In genomic region chr17:31262715-31263114, GRCm38 (mm10) we compare ENCODE assay signal across 29 mouse cellular contexts. TPM values are rescaled to one million over a fixed set of nuclear protein-coding genes. Genes with fewer than 3 reads are reported as not detected.
A peak's percentile ranks its signal among the peaks of the same experiment; 100 is the strongest.
DNase-seq lines count a peak whose midpoint lies in the region; ATAC-seq lines count a peak whose summit lies in the region.
"Had no signal": no experiment of that assay in that cellular context is flagged by ENCODE, and none has a peak within 500 bp of the region (broad histone marks: within the 10 kb centered on the region; RNA-seq: fewer than 3 reads in every experiment).

No protein-coding gene starts in this region.

- no peak overlapping the region for H3K9ac ChIP-seq in embryonic facial prominence, embryonic 11.5 days (replicated peaks; ENCODE audit: low read length)
- no peak overlapping the region for H3K9ac ChIP-seq in midbrain, embryonic 14.5 days (replicated peaks; ENCODE audit: low read length)
- no peak overlapping the region for H3K9ac ChIP-seq in midbrain, embryonic 16.5 days (ENCODE audit: low read depth, low read length)
- H3K9ac ChIP-seq: heart, embryonic 12.5 days; hindbrain, embryonic 13.5 days; liver, embryonic 15.5 days; midbrain, embryonic 15.5 days had no signal

- intact Hi-C loops in heart, postnatal 10 days (cut with DNase I): no loop called here
- intact Hi-C loops in heart, postnatal 14 days (cut with DNase I): no loop called here

- peak; percentile 33 for DNase-seq in embryonic facial prominence, embryonic 11.5 days (ENCODE audit: low spot score)
- no peak for DNase-seq in embryonic facial prominence, embryonic 10.5 days (ENCODE audit: low spot score)
- DNase-seq in heart, postnatal 10 days: peak; percentile 37 to 61
- no peak for DNase-seq in heart, postnatal 14 days
- DNase-seq in midbrain, embryonic 14.5 days: peak; percentile 52
- DNase-seq in skeletal muscle tissue, adult 2 months (ENCODE audit: low read depth, low spot score): peak; percentile 62
- DNase-seq: adrenal gland, adult 8-10 months; B cell, adult 2 months; cerebellum, adult 9-10 months; kidney, adult 2 months; layer of hippocampus, adult 9-11 months; lung, postnatal 14 days; thymus, adult 18-20 months; thymus, postnatal 36 days had no signal

- no peaks in the 10 kb centered on the region for H3K27me3 ChIP-seq in embryonic facial prominence, embryonic 11.5 days (ENCODE audit: control insufficient read depth, insufficient read depth, low read length)
- H3K27me3 ChIP-seq in embryonic facial prominence, embryonic 10.5 days (replicated peaks; ENCODE audit: low read depth, poor library complexity, severe bottlenecking): no peaks in the 10 kb centered on the region
- H3K27me3 ChIP-seq in midbrain, embryonic 14.5 days (ENCODE audit: control insufficient read depth, insufficient read depth, low read length): no peaks in the 10 kb centered on the region
- H3K27me3 ChIP-seq in midbrain, embryonic 16.5 days (ENCODE audit: control insufficient read depth, insufficient read depth, low read depth, low read length): no peaks in the 10 kb centered on the region
- H3K27me3 ChIP-seq: heart, embryonic 12.5 days; liver, embryonic 15.5 days; midbrain, embryonic 15.5 days; Patski had no signal

- 70% methylated on average over 5 of the region's 5 CpGs for whole genome bisulfite sequencing in embryonic facial prominence, embryonic 11.5 days
- WGBS in embryonic facial prominence, embryonic 10.5 days: 74% methylated on average over 5 of the region's 5 CpGs
- WGBS in midbrain, embryonic 14.5 days: 52% methylated on average over 5 of the region's 5 CpGs
- 50% methylated on average over 5 of the region's 5 CpGs for WGBS in midbrain, embryonic 16.5 days

- no peaks in the 10 kb centered on the region for H3K36me3 ChIP-seq in embryonic facial prominence, embryonic 11.5 days (replicated peaks; ENCODE audit: control insufficient read depth, insufficient read depth, low read depth, low read length)
- H3K36me3 ChIP-seq in embryonic facial prominence, embryonic 10.5 days (replicated peaks): no peaks in the 10 kb centered on the region
- no peaks in the 10 kb centered on the region for H3K36me3 ChIP-seq in midbrain, embryonic 14.5 days (ENCODE audit: control insufficient read depth, insufficient read depth, low read length)
- H3K36me3 ChIP-seq in midbrain, embryonic 16.5 days (ENCODE audit: control insufficient read depth, insufficient read depth, low read length): no peaks in the 10 kb centered on the region
- H3K36me3 ChIP-seq: G1E; heart, embryonic 12.5 days; hindbrain, embryonic 13.5 days; liver, embryonic 15.5 days; midbrain, embryonic 15.5 days had no signal

- no peaks in the 10 kb centered on the region for H3K4me1 ChIP-seq in embryonic facial prominence, embryonic 11.5 days (ENCODE audit: control insufficient read depth, insufficient read depth, low read length)
- H3K4me1 ChIP-seq in embryonic facial prominence, embryonic 10.5 days: peaks cover 39% of the 10 kb centered on the region
- no peaks in the 10 kb centered on the region for H3K4me1 ChIP-seq in midbrain, embryonic 14.5 days (ENCODE audit: control insufficient read depth, insufficient read depth, low read length)
- no peaks in the 10 kb centered on the region for H3K4me1 ChIP-seq in midbrain, embryonic 16.5 days (ENCODE audit: control insufficient read depth, insufficient read depth, low read length)
- H3K4me1 ChIP-seq: heart, embryonic 12.5 days; hindbrain, embryonic 13.5 days; midbrain, embryonic 15.5 days had no signal

- H3K27ac ChIP-seq in embryonic facial prominence, embryonic 11.5 days (replicated peaks; ENCODE audit: low read depth, low read length): no peak overlapping the region
- no peak overlapping the region for H3K27ac ChIP-seq in embryonic facial prominence, embryonic 10.5 days (replicated peaks)
- no peak overlapping the region for H3K27ac ChIP-seq in midbrain, embryonic 14.5 days (replicated peaks; ENCODE audit: low read depth, low read length)
- no peak overlapping the region for H3K27ac ChIP-seq in midbrain, embryonic 16.5 days (ENCODE audit: low read length)
- H3K27ac ChIP-seq: hindbrain, embryonic 13.5 days; kidney, postnatal 0 days; liver, embryonic 15.5 days; midbrain, embryonic 15.5 days had no signal

- H3K4me3 ChIP-seq in embryonic facial prominence, embryonic 11.5 days (ENCODE audit: low read depth, low read length): no peak overlapping the region
- no peak overlapping the region for H3K4me3 ChIP-seq in embryonic facial prominence, embryonic 10.5 days
- no peak overlapping the region for H3K4me3 ChIP-seq in midbrain, embryonic 14.5 days (replicated peaks; ENCODE audit: low read depth, low read length)
- no peak overlapping the region for H3K4me3 ChIP-seq in midbrain, embryonic 16.5 days (ENCODE audit: low read depth, low read length)
- H3K4me3 ChIP-seq: heart, embryonic 12.5 days; hindbrain, embryonic 13.5 days; liver, embryonic 15.5 days; megakaryocyte, embryonic 14.5 days; midbrain, embryonic 15.5 days had no signal

- no peak for ATAC-seq in embryonic facial prominence, embryonic 11.5 days (replicated peaks; ENCODE audit: insufficient number of reproducible peaks, low FRiP score, low TSS enrichment, low read depth)
- no peak for ATAC-seq in midbrain, embryonic 14.5 days (ENCODE audit: low FRiP score, low TSS enrichment)
- no peak for ATAC-seq in midbrain, embryonic 16.5 days
- ATAC-seq: forebrain, embryonic 16.5 days; midbrain, embryonic 15.5 days; Patski had no signal

- H3K4me2 ChIP-seq in embryonic facial prominence, embryonic 11.5 days (ENCODE audit: low read depth, low read length): no peak overlapping the region
- no peak overlapping the region for H3K4me2 ChIP-seq in midbrain, embryonic 14.5 days (ENCODE audit: low read length)
- H3K4me2 ChIP-seq in midbrain, embryonic 16.5 days (ENCODE audit: low read length): no peak overlapping the region
- H3K4me2 ChIP-seq: heart, embryonic 12.5 days; hindbrain, embryonic 13.5 days; liver, embryonic 15.5 days; midbrain, embryonic 15.5 days had no signal

- H3K9me3 ChIP-seq in embryonic facial prominence, embryonic 11.5 days (replicated peaks; ENCODE audit: control insufficient read depth, low read length): no peaks in the 10 kb centered on the region
- no peaks in the 10 kb centered on the region for H3K9me3 ChIP-seq in embryonic facial prominence, embryonic 10.5 days
- no peaks in the 10 kb centered on the region for H3K9me3 ChIP-seq in midbrain, embryonic 14.5 days (ENCODE audit: control insufficient read depth, low read length)
- H3K9me3 ChIP-seq in midbrain, embryonic 16.5 days (replicated peaks; ENCODE audit: control insufficient read depth, low read length, poor library complexity, severe bottlenecking): no peaks in the 10 kb centered on the region
- H3K9me3 ChIP-seq: heart, embryonic 12.5 days; hindbrain, embryonic 13.5 days; liver, embryonic 15.5 days; megakaryocyte, embryonic 14.5 days; midbrain, embryonic 15.5 days had no signal

RNA-seq across cellular contexts. Expression of gene Rsph1, which starts 14.5 kb away (rescaled TPM):
- polyA plus RNA-seq in embryonic facial prominence, embryonic 11.5 days (2014; fragmentation: Nextera tagmentation; extraction: Ambion mirVana): 0.66 and 0.76 TPM in 2 replicates
- 1.8 and 2.1 TPM in 2 replicates for polyA plus RNA-seq in embryonic facial prominence, embryonic 10.5 days (2016; fragmentation: Nextera tagmentation; extraction: Ambion mirVana)
- 1 to 10 TPM; 1.2 to 1.7 TPM for total RNA-seq in heart, postnatal 10 days (2021)
- 1 to 10 TPM; 1.5 to 1.6 TPM for total RNA-seq in heart, postnatal 14 days (2021)
- 1.5 and 2.0 TPM in 2 replicates for polyA plus RNA-seq in midbrain, embryonic 14.5 days (2014; fragmentation: Nextera tagmentation; extraction: Ambion mirVana)
- 6.4 and 8.6 TPM in 2 replicates for polyA plus RNA-seq in midbrain, embryonic 16.5 days (2015; fragmentation: Nextera tagmentation; extraction: Ambion mirVana)
- total RNA-seq: CH12.LX, G1E had no signal
- polyA plus RNA-seq: G1E had no signal

RNA-seq across cellular contexts. Expression of gene Slc37a1, which starts 23.9 kb away (rescaled TPM):
- 1.8 and 2.4 TPM in 2 replicates for polyA plus RNA-seq in embryonic facial prominence, embryonic 11.5 days (2014; fragmentation: Nextera tagmentation; extraction: Ambion mirVana)
- 5.3 and 7.7 TPM in 2 replicates for polyA plus RNA-seq in embryonic facial prominence, embryonic 10.5 days (2016; fragmentation: Nextera tagmentation; extraction: Ambion mirVana)
- 10 to 100 TPM; 10.6 TPM for total RNA-seq in heart, postnatal 10 days (2021)
- total RNA-seq in heart, postnatal 14 days (2021): 10 to 100 TPM; 11.7 to 12.3 TPM
- 12.0 and 12.8 TPM in 2 replicates for polyA plus RNA-seq in midbrain, embryonic 14.5 days (2014; fragmentation: Nextera tagmentation; extraction: Ambion mirVana)
- polyA plus RNA-seq in midbrain, embryonic 16.5 days (2015; fragmentation: Nextera tagmentation; extraction: Ambion mirVana): 12.9 and 20.1 TPM in 2 replicates
- polyA plus RNA-seq: G1E had no signal

RNA-seq across cellular contexts. Expression of gene Ubash3a, which starts 55.0 kb away (rescaled TPM):
- polyA plus RNA-seq in embryonic facial prominence, embryonic 11.5 days (2014; fragmentation: Nextera tagmentation; extraction: Ambion mirVana): 0.11 and 0.36 TPM in 2 replicates
- 0.20 and 0.34 TPM in 2 replicates for polyA plus RNA-seq in embryonic facial prominence, embryonic 10.5 days (2016; fragmentation: Nextera tagmentation; extraction: Ambion mirVana)
- under 1 TPM; 0.43 to 0.62 TPM for total RNA-seq in heart, postnatal 10 days (2021)
- total RNA-seq in heart, postnatal 14 days (2021): under 1 TPM; 0.22 to 0.85 TPM
- polyA plus RNA-seq in midbrain, embryonic 14.5 days (2014; fragmentation: Nextera tagmentation; extraction: Ambion mirVana): 0.28 TPM in 1 of 2 replicates, not detected in the other
- not detected in 2 replicates for polyA plus RNA-seq in midbrain, embryonic 16.5 days (2015; fragmentation: Nextera tagmentation; extraction: Ambion mirVana)
- total RNA-seq: gastrocnemius, adult 18-20 months; heart, postnatal 25 days; left cerebral cortex, adult 18-20 months; left cerebral cortex, postnatal 25 days had no signal
- polyA plus RNA-seq: forebrain, embryonic 16.5 days; G1E; midbrain, embryonic 15.5 days had no signal

Comparison
In these comparisons a context has a peak if more than half of its experiments do, and no peak if none do; other contexts are left out.
1. DNase-seq: peak in embryonic facial prominence, embryonic 11.5 days (single experiment), heart, postnatal 10 days (2 of 2), midbrain, embryonic 14.5 days (single experiment) and skeletal muscle tissue, adult 2 months (single experiment); none in embryonic facial prominence, embryonic 10.5 days (single experiment) and heart, postnatal 14 days (0 of 2).